Mouse (Mus musculus) ES-Bruce4 (cell line): Measurements from ENCODE around the gene Spi1. TPM values are rescaled to one million over a fixed set of nuclear protein-coding genes. Genes with fewer than 3 reads are reported as not detected.

Source experiments
- H3K27ac ChIP-seq: 2 replicates; pipeline ENCODE4 v1.5.1; 2012; ENCODE audit warnings: low read length, inconsistent platforms; ENCODE audit not compliant: insufficient read depth
- H3K27me3 ChIP-seq: 2 replicates; pipeline ENCODE4 v1.6.1; 2012; ENCODE audit warnings: mild to moderate bottlenecking, low read length, inconsistent platforms; ENCODE audit not compliant: control insufficient read depth, poor library complexity, insufficient read depth, severe bottlenecking
- H3K36me3 ChIP-seq: 2 replicates; pipeline ENCODE4 v1.6.1; 2012; ENCODE audit warnings: inconsistent platforms, mild to moderate bottlenecking, low read length, moderate library complexity; ENCODE audit not compliant: control insufficient read depth, poor library complexity, insufficient read depth, severe bottlenecking
- H3K4me1 ChIP-seq: one replicate; pipeline ENCODE4 v1.8.1; 2011; ENCODE audit warnings: low read length; ENCODE audit not compliant: control insufficient read depth, insufficient read depth
- H3K4me3 ChIP-seq: 2 replicates; pipeline ENCODE4 v1.5.1; 2011; ENCODE audit warnings: low read depth, mild to moderate bottlenecking, low read length
- H3K9ac ChIP-seq: 2 replicates; pipeline ENCODE4 v1.6.1; 2012; ENCODE audit warnings: low read depth, mild to moderate bottlenecking, inconsistent platforms; ENCODE audit not compliant: poor library complexity, severe bottlenecking
- H3K9me3 ChIP-seq: replicated peaks from 2 replicates; pipeline ENCODE4 v1.6.1; 2012; ENCODE audit warnings: mild to moderate bottlenecking, low read length, inconsistent platforms; ENCODE audit not compliant: control insufficient read depth, poor library complexity, insufficient read depth, severe bottlenecking
- CTCF ChIP-seq: IDR thresholded peaks from one replicate; pipeline ENCODE4 v1.8.1; 2011; ENCODE audit warnings: low read depth, low read length
- EP300 ChIP-seq: IDR thresholded peaks from 2 replicates; pipeline ENCODE4 v1.6.1; 2011; ENCODE audit warnings: low read depth, low read length; ENCODE audit not compliant: insufficient read depth
- POLR2A ChIP-seq: IDR thresholded peaks from one replicate; pipeline ENCODE4 v1.8.1; 2011; ENCODE audit warnings: low read length; ENCODE audit not compliant: insufficient read depth
- polyA plus RNA-seq: library from polyadenylated mRNA; stranded (reverse); fragments of >200 nt; gene quantifications from 2 replicates; pipeline ENCODE4 v1.2.4, GENCODE M21; 2011; ENCODE audit warnings: low read depth; ENCODE audit not compliant: missing spikeins, insufficient read depth, insufficient read length

Spi1 gene
- polyA plus RNA-seq, 1 experiment, result not detected

DNA sequence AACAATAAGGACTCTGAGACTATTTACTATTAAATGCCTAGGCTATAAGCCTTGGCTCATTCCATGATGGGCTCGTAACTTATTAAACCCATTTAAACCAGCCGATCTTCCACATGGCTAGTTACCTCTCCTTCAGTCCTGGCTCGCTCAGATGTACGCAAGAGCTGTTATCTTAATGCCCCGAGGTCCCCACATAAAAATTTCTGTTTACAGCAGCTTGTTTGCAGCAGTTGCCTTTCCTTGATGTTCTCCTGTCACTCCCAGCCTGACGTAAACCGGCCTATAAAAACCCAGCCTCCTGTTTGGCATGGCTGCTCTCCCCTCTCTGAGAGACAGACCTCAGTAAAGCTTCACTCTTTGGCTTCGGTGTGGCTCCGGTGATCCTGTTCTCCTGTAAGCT, 34.8 kb upstream of the Spi1 start:
- Histone ChIP-seq H3K9ac (no peak overlapping the region), H3K9me3 (no peaks in the 10 kb centered on the region), H3K4me1 (peaks cover 4% of the 10 kb centered on the region), H3K27me3 (no peaks in the 10 kb centered on the region), H3K36me3 (no peaks in the 10 kb centered on the region), H3K4me3 (no peak overlapping the region), H3K27ac (no peak overlapping the region)
- no peak for TF ChIP-seq EP300
- TF ChIP-seq POLR2A, result no peak
- TF ChIP-seq CTCF, result no peak

DNA sequence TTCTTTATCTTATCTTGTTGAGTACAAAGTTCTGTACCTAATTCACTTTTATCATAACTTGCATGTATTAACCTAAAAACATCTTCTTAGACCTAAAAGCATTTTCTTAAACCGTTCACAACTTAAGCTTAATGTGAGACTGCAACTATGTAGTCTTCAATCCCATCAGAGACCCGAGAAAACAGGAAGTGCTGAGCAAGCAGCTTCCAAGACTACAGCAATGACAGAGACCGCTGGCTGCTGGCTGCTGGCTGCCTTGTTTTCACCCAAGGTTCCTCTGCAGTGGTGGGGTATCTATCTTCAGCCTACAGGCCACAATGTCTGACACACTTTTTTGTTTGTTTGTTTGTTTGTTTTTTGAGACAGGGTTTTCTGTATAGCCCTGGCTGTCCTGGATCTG, 30.3 kb upstream of the Spi1 start:
- no peaks in the 10 kb centered on the region for H3K9me3 ChIP-seq
- no peak overlapping the region for H3K9ac ChIP-seq
- TF ChIP-seq CTCF (no peak), POLR2A (no peak), EP300 (no peak)
- no peak overlapping the region for H3K4me3 ChIP-seq
- no peaks in the 10 kb centered on the region for H3K4me1 ChIP-seq
- no peak overlapping the region for H3K27ac ChIP-seq
- peaks cover 15% of the 10 kb centered on the region for H3K36me3 ChIP-seq
- no peaks in the 10 kb centered on the region for H3K27me3 ChIP-seq

DNA sequence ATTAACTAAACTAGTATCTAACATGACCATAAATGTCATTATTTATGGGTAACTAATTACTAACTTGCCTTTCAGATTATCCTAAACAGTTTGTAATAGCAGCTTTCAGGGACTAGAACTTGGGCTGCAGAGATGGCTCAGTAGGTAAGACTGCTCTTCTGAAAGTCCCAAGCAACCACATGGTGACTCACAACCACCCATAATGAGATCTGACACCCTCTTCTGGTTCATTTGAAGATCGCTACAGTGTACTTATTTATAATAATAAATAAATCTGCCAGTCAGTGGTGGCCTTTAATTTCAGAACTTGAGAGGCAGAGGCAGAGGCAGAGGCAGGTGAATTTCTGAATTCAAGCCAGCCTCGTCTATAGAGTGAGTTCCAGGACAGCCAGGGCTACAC, 29.4 kb upstream of the Spi1 start:
- Histone ChIP-seq H3K4me3 (no peak overlapping the region), H3K9me3 (no peaks in the 10 kb centered on the region), H3K36me3 (peaks cover 23% of the 10 kb centered on the region), H3K27me3 (no peaks in the 10 kb centered on the region), H3K9ac (no peak overlapping the region), H3K27ac (no peak overlapping the region), H3K4me1 (no peaks in the 10 kb centered on the region)
- no peak for TF ChIP-seq CTCF
- TF ChIP-seq POLR2A, result no peak
- no peak for TF ChIP-seq EP300

DNA sequence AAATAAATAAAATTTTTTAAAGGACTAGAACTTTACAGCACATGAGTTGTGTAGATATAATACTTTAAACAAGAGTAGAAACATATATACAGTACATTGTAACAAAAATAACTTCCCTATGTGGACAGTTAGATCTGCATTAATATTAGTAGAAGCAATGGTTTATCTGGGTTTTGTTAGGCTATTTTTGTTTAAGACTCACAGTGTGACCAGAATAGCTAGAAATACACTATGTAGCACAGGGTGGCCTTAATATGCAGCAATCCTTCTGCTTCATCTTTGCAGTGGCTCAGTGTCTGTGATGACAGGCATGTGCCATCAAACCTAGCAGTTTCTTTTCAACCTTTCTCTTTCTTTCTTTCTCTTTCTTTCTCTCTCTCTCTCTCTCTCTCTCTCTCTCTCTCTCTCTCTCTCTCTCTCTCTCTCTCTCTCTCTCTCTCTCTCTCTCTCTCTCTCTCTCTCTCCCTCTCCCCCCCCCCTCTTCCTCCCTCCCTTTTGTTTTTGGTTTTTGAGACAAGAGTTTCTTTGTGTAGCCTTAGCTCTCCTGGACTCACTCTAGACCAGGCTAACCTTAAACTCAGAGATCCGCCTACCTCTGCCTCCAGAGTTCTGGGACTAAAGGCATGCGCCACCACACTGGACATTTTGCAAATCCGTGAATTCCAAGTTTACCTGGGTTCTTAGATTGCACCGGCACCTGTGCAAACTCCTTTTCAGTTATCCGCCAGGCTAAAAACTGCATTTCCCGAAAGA, 28.8 kb upstream of the Spi1 start:
- Histone ChIP-seq H3K9ac (peak overlapping the region; percentile 69), H3K27ac (no peak overlapping the region), H3K9me3 (no peaks in the 10 kb centered on the region), H3K27me3 (no peaks in the 10 kb centered on the region), H3K4me3 (peak overlapping the region; percentile 95), H3K4me1 (no peaks in the 10 kb centered on the region), H3K36me3 (peaks cover 27% of the 10 kb centered on the region)
- TF ChIP-seq EP300 (no peak), CTCF (no peak), POLR2A (no peak)

DNA sequence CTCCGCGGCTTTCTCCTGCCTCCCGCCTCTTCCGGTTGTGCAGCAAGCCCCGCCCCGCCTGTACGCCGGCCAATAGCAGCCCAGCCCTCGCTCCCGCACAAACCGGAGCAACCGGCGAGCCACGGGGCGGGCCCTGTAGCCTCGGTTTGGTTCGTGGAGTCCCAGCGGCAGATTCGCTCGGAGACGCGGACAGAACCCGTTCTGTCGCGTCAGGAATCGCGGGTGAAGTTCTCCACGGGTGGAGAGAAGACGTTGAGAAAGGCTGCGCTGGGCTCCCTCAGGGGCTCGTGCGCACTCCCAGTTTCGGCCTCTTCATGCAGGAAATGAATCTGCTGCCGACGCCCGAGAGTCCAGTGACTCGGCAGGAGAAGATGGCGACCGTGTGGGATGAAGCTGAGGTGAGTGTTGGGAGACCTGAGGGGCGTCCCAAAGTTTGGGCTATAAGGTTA, 28.2 kb upstream of the Spi1 start, which contains the start of gene Psmc3:
Gene Psmc3, plus strand, starts transcription at position 76 of the 449 bp plus-strand sequence.
- Histone ChIP-seq H3K9me3 (no peaks in the 10 kb centered on the region), H3K4me1 (no peaks in the 10 kb centered on the region), H3K27ac (no peak within 1 kb of the TSS), H3K27me3 (no peaks in the 10 kb centered on the region), H3K9ac (peak within 1 kb of the TSS; percentile 69), H3K36me3 (peaks cover 32% of the 10 kb centered on the region), H3K4me3 (peak within 1 kb of the TSS; percentile 98)
- TF ChIP-seq CTCF (no peak), POLR2A (no peak), EP300 (no peak)

DNA sequence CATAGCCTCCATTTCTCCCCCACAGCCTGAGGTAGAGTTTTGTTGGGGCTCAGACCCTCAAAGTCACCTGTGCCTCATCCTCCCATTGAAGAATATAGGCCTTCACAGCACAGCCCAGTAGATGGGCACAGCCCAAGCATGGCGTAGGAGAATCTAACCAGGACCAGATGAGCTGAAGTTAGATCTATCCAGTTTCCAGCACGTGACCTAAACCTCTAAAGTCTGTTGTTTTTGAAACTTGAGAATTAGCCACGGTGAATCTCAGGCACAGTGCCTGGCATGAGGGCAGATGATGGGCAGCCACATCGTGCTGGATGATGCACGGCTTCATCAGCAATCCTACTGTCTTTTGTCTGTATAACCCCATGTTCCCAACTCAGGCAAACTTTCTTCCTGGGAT, 23.8 kb upstream of the Spi1 start:
- no peaks in the 10 kb centered on the region for H3K4me1 ChIP-seq
- TF ChIP-seq CTCF (no peak), POLR2A (no peak), EP300 (no peak)
- H3K27ac ChIP-seq, result no peak overlapping the region
- no peak overlapping the region for H3K9ac ChIP-seq
- H3K4me3 ChIP-seq, result no peak overlapping the region
- H3K36me3 ChIP-seq, result peaks cover 38% of the 10 kb centered on the region
- H3K27me3 ChIP-seq, result no peaks in the 10 kb centered on the region
- no peaks in the 10 kb centered on the region for H3K9me3 ChIP-seq
